Mouse (Mus musculus) small intestine, adult 2 months (tissue): ENCODE results near the gene Mtfp1. TPM values are rescaled to one million over a fixed set of nuclear protein-coding genes. Genes with fewer than 3 reads are reported as not detected.
A peak's percentile ranks its signal among the peaks of the same experiment; 100 is the strongest.

Experiments
- H3K27ac ChIP-seq: fragments of 200-500 bp; 2 replicates; pipeline ENCODE4 v1.5.1; 2012; ENCODE audit warnings: low read depth, low read length, control low read depth, inconsistent platforms; ENCODE audit not compliant: insufficient read depth
- H3K27me3 ChIP-seq: fragments of 200-500 bp; 2 replicates; pipeline ENCODE4 v1.6.1; 2012; ENCODE audit warnings: mild to moderate bottlenecking, moderate library complexity, low read length, inconsistent platforms; ENCODE audit not compliant: control insufficient read depth, insufficient read depth
- H3K36me3 ChIP-seq: fragments of 200-500 bp; 2 replicates; pipeline ENCODE4 v1.6.1; 2012; ENCODE audit warnings: mild to moderate bottlenecking, low read length, control low read depth, inconsistent platforms; ENCODE audit not compliant: control insufficient read depth, insufficient read depth
- H3K4me1 ChIP-seq: fragments of 200-500 bp; 2 replicates; pipeline ENCODE4 v1.6.1; 2012; ENCODE audit warnings: low read length, inconsistent platforms, mixed read lengths; ENCODE audit not compliant: control insufficient read depth, insufficient read depth, insufficient read length
- H3K4me3 ChIP-seq: fragments of 200-500 bp; 2 replicates; pipeline ENCODE4 v1.5.1; 2012; ENCODE audit warnings: low read depth, mild to moderate bottlenecking, control low read depth, inconsistent platforms, low read length, moderate library complexity
- CTCF ChIP-seq: fragments of 200-500 bp; IDR thresholded peaks from 2 replicates; pipeline ENCODE4 v1.5.1; 2012; ENCODE audit warnings: low read depth, mild to moderate bottlenecking, control low read depth, inconsistent platforms, low read length, moderate library complexity, mixed read lengths; ENCODE audit not compliant: insufficient replicate concordance, insufficient read length; ENCODE audit errors: extremely low read depth
- POLR2A ChIP-seq: fragments of 200-500 bp; IDR thresholded peaks from 2 replicates; pipeline ENCODE4 v1.6.1; 2012; ENCODE audit warnings: low read depth, mild to moderate bottlenecking, control low read depth, inconsistent platforms, low read length, moderate library complexity
- WGBS: fragments of 180-500 bp; shearing (Covaris S2); methylation state at CpG from one replicate; pipeline ENCODE4 v1.1.7; 2018; 5-methylcytosine and 5-hydroxymethylcytosine counted together
- polyA plus RNA-seq: library from polyadenylated mRNA; depleted of rRNA; stranded (reverse); fragments of >200 nt; gene quantifications from 2 replicates; pipeline ENCODE4 v1.2.3, GENCODE M21; 2012; rRNA removed

Mtfp1 gene
- polyA plus RNA-seq: 22.4 and 26.6 TPM in 2 replicates

DNA sequence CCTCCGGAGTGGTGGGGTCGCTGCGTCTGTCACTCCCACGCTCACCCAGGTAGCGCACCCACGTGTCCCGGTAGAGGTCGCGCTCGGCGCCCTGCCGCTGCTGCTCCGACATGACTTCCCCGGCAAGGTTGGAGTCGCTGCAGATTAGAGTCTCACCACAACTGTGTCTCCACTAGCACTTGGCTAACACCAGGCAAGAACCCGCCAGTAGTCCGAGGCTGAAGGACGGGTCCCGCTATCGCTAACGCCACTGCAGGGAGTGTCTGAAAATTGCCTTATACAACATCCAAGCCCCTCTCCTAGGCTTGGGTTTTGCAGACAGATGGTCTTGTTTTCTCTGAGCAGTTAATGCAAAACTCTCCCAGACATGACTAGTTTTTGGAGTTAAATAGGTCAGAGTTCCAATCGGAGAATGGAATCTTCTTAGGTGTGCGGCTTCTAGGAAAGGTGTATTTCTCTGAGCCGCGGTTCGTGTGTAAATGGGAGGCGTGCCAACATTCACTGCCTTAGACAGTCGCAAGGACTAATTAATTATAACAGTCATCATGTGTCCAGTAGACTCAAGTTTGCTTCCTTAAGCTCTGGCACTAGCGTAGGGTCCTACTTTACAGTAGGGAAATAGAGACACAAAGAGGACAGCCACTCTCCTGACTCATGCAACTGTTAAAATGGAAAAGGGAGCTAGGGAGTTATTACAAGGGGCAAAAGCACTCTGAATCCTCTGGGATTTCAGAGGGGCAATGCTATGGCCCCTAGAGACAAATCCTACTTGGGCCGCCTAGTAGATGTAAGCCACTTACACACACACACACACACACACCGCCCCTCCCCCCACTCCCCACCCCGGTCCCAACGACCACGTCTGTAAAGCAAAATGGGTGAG is at the start of gene Mtfp1:
Mtfp1 (minus strand) TSS at position 275 of the 883 bp plus-strand sequence.
- Histone ChIP-seq H3K27ac (peak within 1 kb of the TSS; percentile 97), H3K4me1 (peaks cover 20% of the 10 kb centered on the region), H3K27me3 (no peaks in the 10 kb centered on the region), H3K36me3 (peaks cover 16% of the 10 kb centered on the region), H3K4me3 (peak within 1 kb of the TSS; percentile 92)
- 2% methylated on average over 34 of the region's 34 CpGs for WGBS
- TF ChIP-seq POLR2A (no peak), CTCF (no peak)

DNA sequence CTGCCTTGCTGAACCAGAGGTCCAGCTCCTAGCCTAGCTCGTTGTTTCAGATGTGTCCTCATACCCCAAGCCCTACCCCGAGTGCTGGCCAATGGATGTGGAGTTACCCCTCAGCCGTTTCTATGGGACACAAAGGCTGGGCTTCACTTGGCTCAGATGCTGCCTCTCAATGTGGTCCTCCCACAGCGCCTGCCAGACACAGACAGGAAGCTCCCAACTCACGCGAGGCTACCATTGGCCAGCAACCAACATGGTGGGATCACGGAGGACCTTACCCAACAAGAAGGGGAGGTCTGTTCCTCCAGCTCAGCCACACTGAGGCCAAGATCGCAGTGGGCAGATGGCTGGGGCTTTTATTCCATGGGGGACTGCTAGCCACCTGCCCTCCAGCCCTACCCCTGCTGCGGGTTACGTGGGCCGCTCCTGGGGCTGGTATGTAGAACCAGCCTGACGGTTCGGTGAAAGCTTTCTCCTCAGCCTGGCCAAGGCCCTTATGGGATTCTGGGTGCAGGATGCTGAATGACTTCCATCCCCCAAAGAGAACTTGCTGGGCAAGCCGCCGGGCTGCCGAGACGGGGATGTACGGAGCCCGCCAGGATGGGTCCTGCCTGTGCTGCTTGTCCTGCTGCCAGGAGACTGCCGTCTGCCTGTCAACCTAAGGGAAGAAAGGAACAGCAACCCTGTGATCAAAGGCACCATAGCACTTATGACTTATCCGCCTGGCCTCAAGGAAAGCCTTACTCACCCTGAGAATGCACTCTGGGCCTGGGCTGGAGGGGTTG is 48.2 kb upstream of the Mtfp1 start:
- peaks cover 37% of the 10 kb centered on the region for H3K36me3 ChIP-seq
- no peaks in the 10 kb centered on the region for H3K27me3 ChIP-seq
- H3K4me1 ChIP-seq: no peaks in the 10 kb centered on the region
- TF ChIP-seq CTCF (no peak), POLR2A (no peak)
- H3K4me3 ChIP-seq: no peak overlapping the region
- H3K27ac ChIP-seq: no peak overlapping the region
- WGBS: 91% methylated on average over 21 of the region's 21 CpGs

DNA sequence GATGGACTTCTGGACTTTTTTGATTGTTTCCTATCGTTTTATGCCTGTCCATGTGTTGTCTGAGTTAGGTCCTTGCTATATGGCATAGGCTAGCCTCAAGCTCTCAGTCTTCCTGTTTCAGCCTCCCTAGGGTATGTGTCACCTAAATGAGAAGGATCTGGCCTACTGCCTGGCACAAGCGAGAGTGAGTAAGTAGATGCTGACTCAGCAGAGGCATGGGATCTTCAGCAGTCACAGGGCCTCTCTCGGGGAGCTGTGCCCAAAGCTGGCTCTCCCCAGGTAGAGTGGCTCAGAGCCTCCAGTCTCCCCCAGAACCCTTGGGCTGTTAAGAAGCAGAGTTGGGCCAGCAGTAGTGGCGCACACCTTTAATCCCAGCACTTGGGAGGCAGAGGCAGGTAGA is 47.1 kb upstream of the Mtfp1 start:
- H3K27me3 ChIP-seq: no peaks in the 10 kb centered on the region
- no peak overlapping the region for H3K27ac ChIP-seq
- no peak for TF ChIP-seq POLR2A
- TF ChIP-seq CTCF: no peak
- H3K36me3 ChIP-seq: peaks cover 37% of the 10 kb centered on the region
- 83% methylated on average over 4 of the region's 4 CpGs for WGBS
- no peak overlapping the region for H3K4me3 ChIP-seq
- H3K4me1 ChIP-seq: no peaks in the 10 kb centered on the region

DNA sequence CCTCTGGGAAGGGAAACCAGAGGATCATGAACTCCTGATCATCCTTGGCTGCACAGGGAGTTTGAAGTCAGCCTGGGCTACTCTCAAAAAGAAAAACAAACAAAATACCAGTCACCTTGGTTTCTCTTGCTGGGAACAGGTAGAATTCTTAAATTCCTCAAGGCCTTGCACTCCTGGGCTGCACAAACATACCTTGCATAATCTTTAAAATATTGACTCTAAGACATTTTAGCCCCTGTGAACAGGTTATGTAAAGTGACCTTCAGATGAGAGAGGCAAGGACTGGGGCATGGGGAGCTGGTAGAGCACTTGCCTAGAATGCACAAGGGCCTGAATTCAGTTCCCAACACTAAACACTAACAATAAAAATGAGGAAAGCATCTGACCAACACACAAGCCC is 46.3 kb upstream of the Mtfp1 start:
- no peaks in the 10 kb centered on the region for H3K27me3 ChIP-seq
- no peak overlapping the region for H3K27ac ChIP-seq
- no peaks in the 10 kb centered on the region for H3K4me1 ChIP-seq
- H3K36me3 ChIP-seq: peaks cover 37% of the 10 kb centered on the region
- no peak for TF ChIP-seq CTCF
- TF ChIP-seq POLR2A: no peak
- H3K4me3 ChIP-seq: no peak overlapping the region

GRCm38 (mm10) chr11:4138964-4139363 is 43.7 kb upstream of the Mtfp1 start:
- TF ChIP-seq CTCF (no peak), POLR2A (no peak)
- WGBS: 75% methylated on average over 2 of the region's 2 CpGs
- Histone ChIP-seq H3K4me1 (peaks cover 2% of the 10 kb centered on the region; the same call in 1 of the 2 replicates), H3K27ac (no peak overlapping the region), H3K27me3 (no peaks in the 10 kb centered on the region), H3K4me3 (no peak overlapping the region), H3K36me3 (peaks cover 37% of the 10 kb centered on the region)

- Histone ChIP-seq H3K4me3 (peak within 1 kb of the TSS; percentile 92), H3K4me1 (peaks cover 2% of the 10 kb centered on the region; the same call in 1 of the 2 replicates), H3K36me3 (peaks cover 8% of the 10 kb centered on the region), H3K27ac (peak within 1 kb of the TSS; percentile 82), H3K27me3 (no peaks in the 10 kb centered on the region)
- WGBS: 1% methylated on average over 66 of the region's 66 CpGs
- TF ChIP-seq POLR2A: peak; percentile 86
- TF ChIP-seq CTCF: peak; percentile 90
These were observed 40.0 kb upstream of the Mtfp1 start, which contains the start of gene Rnf215 for GRCm38 (mm10) chr11:4134986-4135935. Gene Rnf215 (plus strand): TSS chr11:4135202.

DNA sequence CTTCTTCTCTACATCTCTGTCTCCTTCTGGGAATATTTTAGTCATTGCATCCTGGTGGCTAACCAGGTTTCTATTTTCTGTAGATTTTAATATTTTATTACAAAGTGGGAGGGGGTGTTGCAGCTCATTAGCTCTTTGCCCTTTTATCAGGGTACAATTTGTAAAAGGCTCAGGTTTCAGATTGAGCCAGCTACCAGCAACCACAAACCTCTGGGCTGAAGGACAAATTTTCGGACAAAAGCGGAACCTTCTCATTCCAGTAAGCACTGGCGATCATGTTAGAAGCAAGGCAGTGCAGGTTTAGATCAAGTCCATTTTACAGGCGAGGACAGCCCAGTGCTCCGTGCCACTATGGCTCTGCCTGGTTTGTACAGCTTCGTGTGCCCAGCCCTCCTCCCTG is 39.2 kb upstream of the Mtfp1 start:
- WGBS: 59% methylated on average over 6 of the region's 6 CpGs
- H3K27me3 ChIP-seq: no peaks in the 10 kb centered on the region
- no peak for TF ChIP-seq CTCF
- no peak for TF ChIP-seq POLR2A

More for the DNA sequence above, 39.2 kb upstream of the Mtfp1 start:
- Histone ChIP-seq H3K4me1 (peaks cover 2% of the 10 kb centered on the region; the same call in 1 of the 2 replicates), H3K4me3 (no peak overlapping the region), H3K36me3 (peaks cover 1% of the 10 kb centered on the region; the same call in 1 of the 2 replicates), H3K27ac (no peak overlapping the region)
